Mouse (Mus musculus): ENCODE results near the gene Rprd2.

Rprd2 gene

GRCm38 (mm10) chr3:95739353-95740104, 79.1 kb downstream of the Rprd2 start, which contains the start of gene Ecm1:
Ecm1 (minus strand) TSS chr3:95739569.
- no peak for DNase-seq (ENCODE audit: low read depth, low spot score)

GRCm38 (mm10) chr3:95735071-95735670, 83.5 kb downstream of the Rprd2 start:
- DNase-seq (ENCODE audit: low read depth, low spot score), result no peak

GRCm38 (mm10) chr3:95734092-95734702, 84.5 kb downstream of the Rprd2 start:
- no peak for DNase-seq (ENCODE audit: low read depth, low spot score)

GRCm38 (mm10) chr3:95732744-95733521, 85.7 kb downstream of the Rprd2 start:
- DNase-seq (ENCODE audit: low read depth, low spot score), result no peak

- no peak for DNase-seq (ENCODE audit: low read depth, low spot score)
These were observed 86.4 kb downstream of the Rprd2 start for GRCm38 (mm10) chr3:95732297-95732696.

- DNase-seq (ENCODE audit: low read depth, low spot score), result no peak
These were observed 86.9 kb downstream of the Rprd2 start for GRCm38 (mm10) chr3:95731802-95732201.

GRCm38 (mm10) chr3:95730431-95730830, 88.2 kb downstream of the Rprd2 start:
- no peak for DNase-seq (ENCODE audit: low read depth, low spot score)

- DNase-seq (ENCODE audit: low read depth, low spot score), result no peak
These were observed 89.8 kb downstream of the Rprd2 start for GRCm38 (mm10) chr3:95728906-95729305.

- no peak for DNase-seq (ENCODE audit: low read depth, low spot score)
These were observed 91.8 kb downstream of the Rprd2 start for GRCm38 (mm10) chr3:95726696-95727358.

- no peak for DNase-seq (ENCODE audit: low read depth, low spot score)
These were observed 92.8 kb downstream of the Rprd2 start for GRCm38 (mm10) chr3:95725863-95726262.

- DNase-seq (ENCODE audit: low read depth, low spot score), result no peak
These were observed 96.3 kb downstream of the Rprd2 start for GRCm38 (mm10) chr3:95722386-95722785.

GRCm38 (mm10) chr3:95718153-95718552, 100.5 kb downstream of the Rprd2 start:
- no peak for DNase-seq (ENCODE audit: low read depth, low spot score)

- DNase-seq (ENCODE audit: low read depth, low spot score), result no peak
These were observed 102.6 kb downstream of the Rprd2 start for GRCm38 (mm10) chr3:95716075-95716474.
